Mouse (Mus musculus): ENCODE data around the gene Sgca.

DNA sequence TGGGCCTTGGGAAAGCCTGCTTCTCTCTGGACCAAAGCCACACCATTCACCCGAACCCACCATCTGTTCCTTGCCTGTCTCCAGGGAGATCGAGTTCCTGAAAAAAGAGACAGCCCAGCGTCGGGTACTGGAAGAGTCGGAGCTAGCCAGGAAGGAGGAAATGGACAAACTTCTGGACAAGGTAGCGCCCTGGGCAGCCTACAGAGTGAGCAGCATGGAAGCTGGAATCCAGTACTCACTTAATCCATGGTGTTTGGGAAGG lies 28.7 kb upstream of the Sgca start:
- no peak for TF ChIP-seq CTCF (IDR thresholded peaks at IDR 0.05; ENCODE audit: low read depth)
- no peak for TF ChIP-seq EP300 (IDR thresholded peaks at IDR 0.05; ENCODE audit: low read depth)
